Mouse (Mus musculus): ENCODE measurements around the gene H1foo.
A peak's percentile ranks its signal among the peaks of the same experiment; 100 is the strongest.

H1foo gene

DNA sequence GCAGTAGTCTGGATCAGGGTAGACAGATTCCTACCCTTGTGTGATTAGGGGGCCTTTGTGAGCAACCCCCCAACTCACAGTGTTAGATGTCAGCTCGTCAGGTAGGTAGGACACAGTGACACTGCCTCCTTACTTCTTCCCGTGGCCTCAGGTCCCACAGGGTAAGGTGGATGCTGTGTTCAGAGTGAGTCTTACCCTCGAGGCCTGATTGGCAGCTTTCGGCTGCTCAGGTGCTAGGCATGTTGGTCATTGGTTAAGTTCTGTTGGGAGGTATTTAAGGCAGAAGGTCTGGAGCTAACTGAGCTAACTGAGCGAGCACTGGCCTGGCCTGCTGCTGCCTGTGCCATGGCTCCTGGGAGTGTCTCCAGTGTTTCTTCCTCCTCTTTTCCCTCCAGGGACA is at the start of gene H1foo:
TSS of gene H1foo (plus strand) at position 301 of the 400 bp plus-strand sequence.
- no peak for DNase-seq (ENCODE audit: low read depth, low spot score)

DNA sequence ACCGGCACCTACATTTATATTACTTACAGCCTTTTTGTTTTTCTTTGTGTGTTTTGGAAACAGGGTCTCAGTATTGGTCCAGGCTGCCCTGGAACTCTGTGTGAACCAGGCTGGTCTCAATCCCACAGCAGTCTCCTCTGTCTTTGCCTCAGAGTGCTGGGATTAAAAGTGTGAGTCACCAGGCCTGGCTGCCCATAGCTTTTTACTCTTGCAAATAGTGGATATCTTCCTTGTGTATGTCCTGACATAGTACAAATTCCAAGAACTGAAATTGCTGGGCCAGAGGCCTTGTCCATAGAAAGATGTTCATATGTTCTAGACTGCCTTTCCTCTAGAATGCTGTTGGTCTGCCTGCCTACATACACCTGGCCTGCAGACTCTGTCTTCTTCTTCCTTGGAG is 48.4 kb upstream of the H1foo start:
- DNase-seq (ENCODE audit: low read depth, low spot score), result no peak

DNA sequence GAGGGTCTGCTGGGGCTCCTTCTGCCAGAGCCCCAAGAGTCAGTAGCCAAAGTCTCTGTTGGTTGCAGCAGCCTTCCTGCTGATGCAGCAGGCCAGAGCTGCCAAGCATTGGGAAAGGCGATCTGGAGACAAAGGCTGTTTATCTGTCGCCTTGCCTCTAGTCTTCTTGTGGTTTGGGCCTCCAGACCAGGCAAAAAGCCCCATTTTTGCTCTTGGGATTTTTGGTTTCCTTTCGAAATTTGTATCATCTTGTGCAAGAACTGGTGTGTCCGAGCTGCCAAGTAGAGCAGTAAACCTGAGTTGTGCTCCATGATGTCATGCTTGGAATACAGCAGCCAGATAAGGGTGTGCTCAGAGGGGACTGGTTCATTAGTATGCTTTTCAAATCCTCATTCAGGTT is 47.6 kb upstream of the H1foo start:
- peak; percentile 42 for DNase-seq (ENCODE audit: low read depth, low spot score)

DNA sequence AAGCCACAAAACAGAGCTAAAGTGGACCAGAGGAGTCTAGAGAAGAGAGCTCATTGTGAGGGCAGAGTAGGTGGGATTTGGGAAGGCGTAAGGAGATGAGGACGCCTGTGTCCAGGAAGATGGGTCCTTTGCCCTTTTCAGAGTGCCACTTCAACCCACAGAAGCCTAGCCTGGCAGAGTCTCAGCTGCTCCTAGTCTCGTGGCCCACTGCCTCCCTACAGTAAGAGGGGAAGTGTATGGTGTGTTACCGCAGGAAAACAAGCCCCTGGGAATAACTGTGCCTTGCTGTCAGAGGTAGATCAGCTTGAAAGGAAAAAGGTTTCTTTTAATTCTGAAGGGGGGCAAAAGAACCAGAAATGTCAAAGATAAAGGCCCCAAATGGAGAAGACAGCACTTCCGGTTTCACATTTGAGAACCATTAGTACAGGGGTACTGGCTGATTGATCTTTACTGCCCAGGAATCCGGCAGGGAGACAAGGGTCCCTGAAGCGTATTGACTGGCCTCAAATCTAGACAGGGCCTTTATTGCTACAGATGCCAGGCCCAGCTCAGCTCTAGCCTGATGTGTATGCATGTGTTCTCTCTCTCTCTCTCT is 46.7 kb upstream of the H1foo start:
- no peak for DNase-seq (ENCODE audit: low read depth, low spot score)

DNA sequence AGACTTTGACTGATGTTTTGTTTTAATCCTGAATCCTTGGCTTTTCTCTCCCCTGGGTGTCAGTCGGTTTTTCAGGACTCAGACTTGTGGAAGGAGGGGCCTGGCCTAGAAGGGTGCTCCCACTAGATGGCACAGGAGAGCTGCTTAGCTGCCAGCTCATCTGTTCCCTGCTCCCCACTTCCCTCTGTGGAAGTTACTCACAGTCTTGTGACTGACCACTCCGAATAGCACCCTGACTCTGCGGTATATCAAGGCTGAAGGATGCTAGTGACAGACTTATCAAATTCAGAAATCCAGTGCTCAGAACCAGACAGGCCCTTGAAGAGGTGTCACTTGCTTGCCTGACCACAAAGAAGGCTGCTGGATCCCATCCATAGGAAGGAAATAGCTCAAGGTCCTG is 43.7 kb upstream of the H1foo start:
- DNase-seq (ENCODE audit: low read depth, low spot score), result peak; percentile 96

DNA sequence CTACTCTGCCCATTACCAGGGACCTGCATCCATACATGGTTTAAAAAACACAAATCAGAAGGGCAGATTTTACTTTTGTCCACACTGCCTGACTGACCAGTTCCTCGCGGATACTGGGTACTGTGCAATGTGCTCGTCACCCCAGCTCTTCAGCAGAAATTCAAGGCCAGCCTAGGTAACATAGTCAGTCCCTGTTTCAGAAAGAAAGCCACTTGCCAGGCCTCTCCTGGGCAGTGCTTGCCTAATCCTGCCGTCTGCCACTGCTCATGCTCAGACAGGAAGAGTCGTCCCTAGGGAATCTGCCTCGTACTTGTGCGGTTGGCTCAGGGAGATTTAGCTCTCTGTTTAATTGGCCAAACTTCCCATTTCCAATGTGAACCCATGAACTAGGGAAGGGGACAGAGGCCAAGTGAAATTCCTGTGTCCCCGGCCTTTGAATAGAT is 43.2 kb upstream of the H1foo start:
- peak; percentile 66 for DNase-seq (ENCODE audit: low read depth, low spot score)

DNA sequence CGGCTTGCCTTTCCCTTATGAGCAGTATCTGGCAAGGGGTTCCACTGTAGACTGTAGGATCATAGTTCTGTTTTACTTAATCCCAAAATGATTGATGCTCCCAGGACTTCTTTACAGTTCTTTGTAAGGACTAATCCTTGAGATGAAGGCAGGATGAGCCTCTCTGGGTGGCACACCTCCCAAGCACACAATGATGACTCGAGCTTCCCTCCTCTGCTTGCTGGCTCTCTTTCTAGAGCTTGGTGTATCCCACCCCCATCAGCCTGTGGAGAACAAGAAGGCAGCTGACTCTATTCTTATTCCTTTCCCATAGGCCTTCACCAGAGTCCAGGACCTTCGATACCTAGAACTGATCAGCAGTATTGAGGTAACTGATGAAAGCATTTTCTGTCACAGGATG is 42.2 kb upstream of the H1foo start:
- DNase-seq (ENCODE audit: low read depth, low spot score), result peak; percentile 79

DNA sequence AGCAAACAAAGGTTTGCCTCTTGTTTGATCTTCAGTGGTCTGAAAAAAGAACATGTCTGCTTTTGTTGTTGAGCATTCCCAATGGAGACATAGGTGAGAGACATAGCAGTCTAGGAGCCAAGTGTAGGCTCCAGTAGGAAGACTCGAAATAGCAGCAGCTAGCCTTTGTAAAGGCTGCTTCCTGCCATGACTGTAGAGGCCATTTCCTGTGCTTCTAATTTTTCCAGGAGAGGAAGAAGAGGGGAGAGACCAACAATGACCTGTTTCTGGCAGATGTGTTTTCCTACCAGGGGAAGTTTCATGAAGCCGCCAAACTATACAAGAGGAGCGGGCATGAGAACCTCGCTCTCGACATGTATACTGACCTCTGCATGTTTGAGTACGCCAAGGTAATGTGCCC is 39.2 kb upstream of the H1foo start:
- no peak for DNase-seq (ENCODE audit: low read depth, low spot score)

DNA sequence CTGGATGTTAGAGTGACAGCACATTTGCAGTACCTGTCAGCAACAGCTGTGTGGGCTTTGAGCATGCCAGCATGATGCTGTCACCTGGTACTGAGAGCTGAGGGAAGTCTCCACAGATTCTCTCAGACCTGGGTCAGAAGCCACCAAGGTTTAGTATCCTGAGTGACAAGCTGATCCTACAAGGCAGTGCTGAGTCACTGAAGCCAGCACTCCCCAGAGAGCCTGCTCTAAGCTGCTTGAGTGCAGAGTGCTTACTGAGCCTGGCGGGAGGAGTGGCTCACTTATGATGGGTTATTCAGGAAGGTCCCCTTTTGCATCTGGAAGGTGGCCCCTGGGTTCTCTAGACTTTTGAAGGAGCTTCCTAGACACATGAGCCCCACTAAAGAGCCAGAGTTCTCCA is 38.3 kb upstream of the H1foo start:
- DNase-seq (ENCODE audit: low read depth, low spot score), result no peak

DNA sequence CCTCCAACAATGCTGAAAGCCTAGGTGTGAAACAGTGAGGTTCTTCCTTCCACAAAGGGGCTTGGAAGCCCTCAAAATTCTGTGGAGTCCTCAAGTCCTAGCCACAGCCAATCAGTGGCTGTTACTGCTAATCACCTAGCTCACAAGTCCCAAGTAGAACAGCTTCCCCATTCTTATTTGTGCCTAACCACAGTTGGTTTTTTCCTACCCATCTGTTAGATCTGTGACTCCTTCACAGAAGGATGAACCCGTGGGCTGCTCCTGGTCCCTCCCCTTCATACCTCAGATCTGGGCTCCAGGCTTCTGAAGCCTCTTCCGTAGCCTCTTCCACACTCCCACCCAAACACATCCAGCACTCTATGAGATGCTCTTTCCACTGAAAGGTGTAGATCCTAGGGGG is 37.9 kb upstream of the H1foo start:
- DNase-seq (ENCODE audit: low read depth, low spot score), result peak; percentile 66

DNA sequence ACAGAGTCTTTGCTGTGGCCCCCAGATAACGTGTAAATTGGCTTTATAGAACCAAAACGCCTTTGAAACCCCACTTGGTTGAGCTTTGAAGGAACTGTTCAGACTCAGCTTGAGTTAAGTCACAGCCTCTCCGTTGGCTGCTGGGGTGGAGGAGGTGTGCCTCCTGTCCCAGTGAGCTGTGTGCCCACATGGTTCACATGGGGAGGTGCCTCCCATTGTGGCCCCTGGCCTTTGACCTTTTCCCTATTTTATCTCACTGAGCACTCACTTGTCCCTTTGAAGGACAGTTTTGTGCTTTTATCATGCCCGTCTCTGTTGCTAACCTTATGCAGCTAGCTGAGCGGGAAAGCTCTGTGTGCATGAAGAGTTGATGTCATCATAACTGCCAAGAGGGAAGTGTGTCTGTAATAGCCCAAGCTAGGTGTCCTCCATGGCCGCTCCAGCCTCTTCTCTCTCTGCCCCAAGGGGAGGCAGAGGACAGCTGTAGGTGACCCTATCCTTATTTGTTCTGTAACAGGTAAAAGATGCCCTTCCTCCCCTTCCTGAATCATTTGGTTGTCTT is 36.2 kb upstream of the H1foo start:
- no peak for DNase-seq (ENCODE audit: low read depth, low spot score)

DNA sequence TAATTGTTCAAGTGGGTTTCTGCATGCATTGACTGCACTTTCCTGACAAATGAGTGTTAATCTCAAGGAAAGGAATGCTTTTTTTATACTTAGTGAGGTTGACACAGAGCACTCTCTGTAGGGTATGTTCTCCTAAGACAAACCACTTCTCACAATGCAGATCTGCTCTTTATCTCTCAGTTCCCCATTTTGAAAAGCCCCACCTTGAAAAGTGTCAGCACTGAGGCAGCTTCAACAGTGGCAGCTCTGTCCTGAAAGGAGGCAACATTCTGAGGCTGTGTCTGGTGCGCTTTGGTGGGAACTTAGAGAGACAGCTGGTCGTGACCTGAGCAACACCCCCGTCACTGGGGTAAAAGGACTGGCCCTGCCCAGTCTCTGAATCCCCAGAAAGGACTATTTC is 35.7 kb upstream of the H1foo start:
- no peak for DNase-seq (ENCODE audit: low read depth, low spot score)

DNA sequence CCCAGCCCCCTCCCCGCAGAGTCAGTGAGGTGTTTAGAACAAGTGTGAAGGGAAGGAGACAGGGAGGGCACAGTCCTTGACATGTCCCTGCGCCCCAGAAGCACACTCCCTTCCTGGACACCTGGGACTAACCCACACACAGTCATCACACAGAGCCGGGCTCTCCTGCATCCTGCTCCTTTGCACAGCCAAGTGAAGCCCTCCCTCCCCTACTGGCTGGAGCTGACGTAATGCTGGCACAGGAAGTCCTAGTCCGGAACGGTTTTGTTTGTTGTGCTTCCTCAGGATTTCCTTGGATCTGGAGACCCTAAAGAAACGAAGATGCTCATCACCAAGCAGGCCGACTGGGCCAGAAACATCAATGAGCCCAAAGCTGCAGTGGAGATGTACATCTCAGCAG is 34.8 kb upstream of the H1foo start:
- peak; percentile 52 for DNase-seq (ENCODE audit: low read depth, low spot score)

DNA sequence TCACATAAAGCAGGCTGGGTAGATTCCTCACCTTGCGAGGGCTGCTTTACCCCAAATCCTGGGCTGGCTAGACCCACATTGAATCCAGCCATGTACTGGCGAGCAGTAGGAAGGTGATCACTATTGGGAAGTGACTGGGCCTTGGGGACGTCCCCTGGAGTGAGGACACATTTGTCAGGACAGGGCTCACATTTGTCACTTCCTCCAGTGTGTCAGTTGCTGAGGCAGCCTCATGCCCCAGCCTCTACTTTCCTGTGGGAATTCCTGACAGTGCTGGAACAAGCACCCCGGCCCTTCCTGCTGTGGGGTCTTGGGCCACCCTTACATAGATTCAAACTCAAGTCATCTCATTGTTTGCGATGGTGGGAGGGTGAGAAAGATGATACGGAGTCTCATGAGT is 33.0 kb upstream of the H1foo start:
- no peak for DNase-seq (ENCODE audit: low read depth, low spot score)

DNA sequence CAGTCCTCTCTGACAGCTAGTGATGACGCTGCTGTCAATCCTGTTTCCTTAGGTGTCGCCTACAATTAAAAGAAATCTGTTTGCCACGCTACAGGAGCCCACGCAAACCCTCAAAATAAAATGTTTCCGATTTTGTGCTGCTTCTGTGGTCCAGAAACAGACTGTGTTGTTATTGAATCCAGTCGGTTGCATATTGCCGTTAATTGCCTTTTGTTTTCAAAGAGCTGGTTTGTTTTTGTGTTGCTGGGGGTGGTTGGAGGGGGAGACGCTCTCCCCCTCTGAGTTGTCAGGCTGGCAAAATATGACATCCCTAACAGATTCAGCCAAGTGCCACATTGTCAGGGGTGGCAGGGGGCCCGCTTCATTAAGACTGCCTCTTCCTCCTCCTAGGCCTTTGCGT is 31.3 kb upstream of the H1foo start:
- DNase-seq (ENCODE audit: low read depth, low spot score), result peak; percentile 71

DNA sequence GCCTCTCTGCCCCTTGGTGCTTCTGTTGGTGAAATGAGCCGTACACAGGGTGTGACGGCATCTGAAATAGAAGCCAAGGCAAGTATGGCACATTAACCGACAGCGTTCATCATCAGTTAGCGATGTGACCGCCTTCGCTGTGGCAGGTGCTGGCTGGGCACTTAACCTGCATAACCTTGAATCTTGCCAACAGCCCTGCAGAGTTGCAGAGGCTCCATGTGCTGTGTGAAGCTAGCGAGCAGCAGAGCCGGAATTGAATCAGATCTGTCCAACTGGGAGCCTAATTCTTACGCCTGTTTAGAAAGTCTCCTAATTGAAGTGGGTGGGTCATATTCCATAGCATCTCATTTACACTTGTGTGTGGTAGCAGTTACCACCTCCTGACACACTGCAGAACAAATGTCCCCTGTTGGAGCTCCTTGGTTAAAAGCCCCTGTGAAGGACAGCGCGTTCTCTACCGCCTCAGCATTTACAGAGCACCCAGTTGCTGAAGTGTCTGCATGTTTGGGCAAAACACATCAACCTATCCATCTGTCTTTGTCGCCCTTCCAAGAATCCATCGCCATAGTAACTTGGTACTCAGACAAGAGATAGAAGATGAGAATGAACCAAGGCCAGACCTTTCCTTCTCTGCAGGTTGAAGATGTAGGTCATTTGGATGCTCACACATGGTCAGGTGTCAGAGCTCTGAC is 30.1 kb upstream of the H1foo start:
- DNase-seq (ENCODE audit: low read depth, low spot score), result peak; percentile 94

DNA sequence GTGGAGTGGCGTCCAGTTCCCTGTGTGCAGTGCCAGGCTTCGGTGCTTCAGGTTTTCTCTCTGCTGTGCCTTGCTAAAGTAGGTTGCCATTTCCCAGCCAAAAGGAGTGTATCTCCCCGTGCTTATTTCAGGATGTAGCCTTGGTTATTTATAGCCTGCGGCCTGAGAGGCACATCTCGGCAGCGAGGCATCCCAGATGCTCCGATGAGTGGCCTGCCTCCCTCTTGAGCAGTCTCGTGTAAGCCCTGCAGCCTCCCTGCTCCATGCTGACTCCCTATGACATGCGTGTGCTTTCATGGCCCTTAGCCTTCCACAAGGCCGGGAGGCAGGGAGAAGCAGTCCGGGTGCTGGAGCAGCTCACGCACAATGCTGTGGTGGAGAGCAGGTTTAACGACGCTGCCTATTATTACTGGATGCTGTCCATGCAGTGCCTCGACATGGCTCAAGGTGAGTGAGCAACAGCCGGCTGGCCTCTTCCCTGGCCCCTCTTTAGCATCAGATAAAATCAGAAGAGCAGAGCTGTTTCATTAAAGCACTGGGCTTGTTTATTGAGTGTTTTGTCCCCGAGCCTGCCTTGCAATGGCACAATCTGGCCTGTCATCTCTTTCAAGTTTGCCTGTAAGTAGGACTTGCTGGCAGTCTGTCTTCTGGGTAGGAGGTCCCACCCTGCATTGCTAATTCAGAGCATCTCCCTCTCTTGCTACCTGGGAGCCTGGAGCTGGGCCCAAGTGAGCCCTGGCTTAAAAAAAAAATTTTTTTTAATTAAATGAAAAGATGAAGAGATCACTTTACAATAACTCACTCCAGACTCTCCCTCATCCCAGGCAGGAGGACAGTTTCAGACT is 28.9 kb upstream of the H1foo start:
- peak; percentile 95 for DNase-seq (ENCODE audit: low read depth, low spot score)

DNA sequence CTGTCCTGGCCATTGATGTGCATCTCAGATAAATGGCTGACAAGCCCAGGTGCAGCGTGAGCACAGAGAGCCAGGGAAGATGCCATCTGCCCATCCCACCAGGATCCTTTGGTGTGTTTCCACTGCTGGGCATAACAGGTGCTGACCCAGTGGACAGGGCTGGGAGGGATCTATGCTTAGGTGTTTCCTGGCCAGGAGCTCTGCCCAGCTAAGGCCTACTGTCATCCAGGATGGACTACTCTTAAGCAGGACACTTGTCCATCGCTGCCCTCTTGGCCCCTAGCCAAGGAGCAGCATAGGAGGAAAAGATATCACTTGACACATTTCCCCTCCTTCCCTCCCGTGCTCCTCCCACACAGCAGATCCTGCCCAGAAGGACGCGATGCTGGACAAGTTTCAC is 28.1 kb upstream of the H1foo start:
- DNase-seq (ENCODE audit: low read depth, low spot score), result peak; percentile 62

DNA sequence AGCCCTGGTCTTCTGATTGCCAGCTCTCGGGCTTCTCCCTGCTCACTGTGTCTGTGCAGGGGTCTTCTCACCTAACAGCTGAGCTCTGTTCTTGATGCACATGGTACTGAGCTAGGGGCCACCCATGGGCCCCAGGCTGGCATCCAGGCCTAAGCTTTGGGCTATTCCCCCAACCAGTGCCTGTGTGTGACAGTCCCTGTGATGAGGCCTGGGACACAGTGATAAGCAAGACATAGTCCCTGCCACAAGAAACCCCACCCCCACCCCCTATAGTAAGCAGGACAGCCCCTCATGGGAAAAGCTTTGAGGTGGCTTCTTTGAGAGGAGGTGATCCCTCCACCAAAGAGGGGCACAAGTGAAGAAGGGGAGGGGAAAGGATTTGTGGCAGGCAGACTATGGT is 26.1 kb upstream of the H1foo start:
- no peak for DNase-seq (ENCODE audit: low read depth, low spot score)

DNA sequence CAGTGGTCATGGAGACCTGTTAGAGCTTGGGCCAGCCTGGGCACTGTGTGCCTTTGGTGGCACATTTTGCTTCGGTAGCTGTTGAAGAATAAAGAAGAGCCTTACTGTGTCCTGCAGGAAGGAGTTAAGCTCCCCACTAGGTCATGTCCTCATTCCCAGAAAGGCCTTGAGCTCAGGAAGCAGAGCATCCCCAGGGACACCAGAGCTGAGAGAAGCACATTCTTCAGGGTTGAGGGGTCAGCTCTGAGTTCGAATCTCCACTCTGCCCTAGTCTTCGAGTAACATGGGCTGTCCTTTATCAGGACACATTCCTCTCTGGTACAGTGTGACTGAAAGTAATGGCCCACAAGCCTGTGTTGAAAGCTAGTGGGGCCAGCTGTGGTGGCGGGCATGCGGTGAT is 24.9 kb upstream of the H1foo start:
- no peak for DNase-seq (ENCODE audit: low read depth, low spot score)

DNA sequence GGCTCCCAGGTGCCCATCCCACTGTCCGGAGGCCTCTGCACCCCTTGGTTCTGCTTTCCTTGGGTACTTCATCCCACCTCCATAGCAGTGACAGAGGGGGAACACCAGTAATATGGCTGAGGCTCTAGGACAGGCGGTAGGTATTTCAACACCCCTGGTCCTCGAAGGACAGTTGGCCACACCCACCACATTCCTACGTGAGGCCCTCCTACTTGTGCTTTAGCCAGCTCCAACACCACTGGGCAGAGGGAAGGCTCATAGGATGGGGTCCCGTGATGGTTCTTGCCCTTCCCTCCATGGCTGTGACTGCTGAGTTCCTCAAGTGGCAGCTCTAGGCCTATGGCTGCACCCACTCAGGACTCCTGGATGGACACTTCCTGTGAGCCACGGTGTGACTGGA is 19.9 kb upstream of the H1foo start:
- no peak for DNase-seq (ENCODE audit: low read depth, low spot score)

DNA sequence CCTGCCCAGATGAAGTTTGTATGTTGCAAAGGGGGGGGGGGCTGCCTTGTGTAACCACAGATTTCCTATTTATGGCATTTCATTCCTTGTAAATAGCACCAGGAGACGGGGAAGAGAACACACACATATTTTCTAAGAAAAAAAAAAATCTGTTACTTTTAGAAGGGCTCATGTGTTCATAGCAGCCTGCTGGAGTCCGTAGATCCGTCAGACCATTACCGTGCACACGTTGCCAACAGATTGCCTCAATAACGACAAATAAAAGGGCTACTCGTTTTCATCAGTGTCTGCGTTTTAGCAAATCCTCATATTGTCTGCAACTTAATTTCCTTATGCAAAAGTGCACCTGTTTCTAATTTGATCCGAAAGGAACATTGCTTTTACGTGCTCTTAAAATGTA is 18.3 kb upstream of the H1foo start:
- no peak for DNase-seq (ENCODE audit: low read depth, low spot score)
